Mouse (Mus musculus) ES-Bruce4 (cell line): Measurements from ENCODE around the gene Krt35. TPM values are rescaled to one million over a fixed set of nuclear protein-coding genes. Genes with fewer than 3 reads are reported as not detected.

Source experiments
- H3K27ac ChIP-seq: 2 replicates; pipeline ENCODE4 v1.5.1; 2012; ENCODE audit warnings: low read length, inconsistent platforms; ENCODE audit not compliant: insufficient read depth
- H3K27me3 ChIP-seq: 2 replicates; pipeline ENCODE4 v1.6.1; 2012; ENCODE audit warnings: mild to moderate bottlenecking, low read length, inconsistent platforms; ENCODE audit not compliant: control insufficient read depth, poor library complexity, insufficient read depth, severe bottlenecking
- H3K36me3 ChIP-seq: 2 replicates; pipeline ENCODE4 v1.6.1; 2012; ENCODE audit warnings: inconsistent platforms, mild to moderate bottlenecking, low read length, moderate library complexity; ENCODE audit not compliant: control insufficient read depth, poor library complexity, insufficient read depth, severe bottlenecking
- H3K4me1 ChIP-seq: one replicate; pipeline ENCODE4 v1.8.1; 2011; ENCODE audit warnings: low read length; ENCODE audit not compliant: control insufficient read depth, insufficient read depth
- H3K4me3 ChIP-seq: 2 replicates; pipeline ENCODE4 v1.5.1; 2011; ENCODE audit warnings: low read depth, mild to moderate bottlenecking, low read length
- H3K9ac ChIP-seq: 2 replicates; pipeline ENCODE4 v1.6.1; 2012; ENCODE audit warnings: low read depth, mild to moderate bottlenecking, inconsistent platforms; ENCODE audit not compliant: poor library complexity, severe bottlenecking
- H3K9me3 ChIP-seq: replicated peaks from 2 replicates; pipeline ENCODE4 v1.6.1; 2012; ENCODE audit warnings: mild to moderate bottlenecking, low read length, inconsistent platforms; ENCODE audit not compliant: control insufficient read depth, poor library complexity, insufficient read depth, severe bottlenecking
- CTCF ChIP-seq: IDR thresholded peaks from one replicate; pipeline ENCODE4 v1.8.1; 2011; ENCODE audit warnings: low read depth, low read length
- EP300 ChIP-seq: IDR thresholded peaks from 2 replicates; pipeline ENCODE4 v1.6.1; 2011; ENCODE audit warnings: low read depth, low read length; ENCODE audit not compliant: insufficient read depth
- POLR2A ChIP-seq: IDR thresholded peaks from one replicate; pipeline ENCODE4 v1.8.1; 2011; ENCODE audit warnings: low read length; ENCODE audit not compliant: insufficient read depth
- polyA plus RNA-seq: library from polyadenylated mRNA; stranded (reverse); fragments of >200 nt; gene quantifications from 2 replicates; pipeline ENCODE4 v1.2.4, GENCODE M21; 2011; ENCODE audit warnings: low read depth; ENCODE audit not compliant: missing spikeins, insufficient read depth, insufficient read length

Krt35 gene
- polyA plus RNA-seq, 1 experiment: not detected

DNA sequence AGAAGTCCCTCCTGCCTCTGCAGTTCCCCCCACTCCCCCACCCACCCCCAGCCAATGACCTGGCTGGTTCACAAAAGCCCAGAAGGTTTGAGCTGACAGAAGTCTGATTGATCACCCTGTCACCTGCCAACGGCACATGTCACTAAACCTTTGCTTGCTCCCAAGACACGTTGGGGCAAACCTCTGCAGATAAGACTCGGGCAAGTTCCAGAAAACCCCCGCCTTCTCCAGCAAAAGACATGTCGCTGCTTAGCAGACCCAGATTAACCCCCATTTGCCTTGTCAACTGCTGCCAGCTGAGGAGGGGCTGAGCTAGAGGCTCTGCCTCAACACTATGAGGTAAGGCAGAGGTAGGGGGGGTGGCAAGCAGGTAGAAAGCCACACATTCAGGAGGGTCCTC, 40.5 kb upstream of the Krt35 start:
- H3K36me3 ChIP-seq: no peaks in the 10 kb centered on the region
- no peaks in the 10 kb centered on the region for H3K4me1 ChIP-seq
- H3K9ac ChIP-seq: no peak overlapping the region
- no peaks in the 10 kb centered on the region for H3K9me3 ChIP-seq
- H3K4me3 ChIP-seq: no peak overlapping the region
- no peak overlapping the region for H3K27ac ChIP-seq
- TF ChIP-seq POLR2A (no peak), EP300 (no peak), CTCF (no peak)
- no peaks in the 10 kb centered on the region for H3K27me3 ChIP-seq

DNA sequence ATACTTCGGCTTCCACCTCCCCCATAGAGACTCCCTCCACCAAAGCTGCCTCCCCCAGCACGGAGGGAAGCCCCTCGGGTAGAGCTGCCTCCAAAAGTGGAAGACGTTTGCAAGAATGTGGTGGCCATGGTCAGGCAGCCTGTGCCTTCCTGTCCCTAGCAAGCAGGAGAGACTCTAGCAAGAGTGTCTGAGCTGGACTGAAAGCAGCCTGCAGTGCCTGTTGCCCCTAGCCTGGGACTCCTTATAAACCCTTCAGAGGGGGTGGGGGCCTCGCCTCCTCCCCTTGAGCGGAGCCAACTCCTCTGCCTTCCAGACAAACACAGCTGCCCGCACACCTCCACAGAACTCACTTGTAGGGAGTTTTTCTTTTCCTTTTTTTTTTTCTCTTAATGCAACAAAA, 39.7 kb upstream of the Krt35 start, which contains the start of gene Krt15:
Gene Krt15, minus strand, starts transcription at position 198 of the 400 bp plus-strand sequence.
- no peak within 1 kb of the TSS for H3K27ac ChIP-seq
- no peak within 1 kb of the TSS for H3K4me3 ChIP-seq
- no peaks in the 10 kb centered on the region for H3K4me1 ChIP-seq
- no peaks in the 10 kb centered on the region for H3K27me3 ChIP-seq
- H3K9ac ChIP-seq: no peak within 1 kb of the TSS
- TF ChIP-seq POLR2A: no peak
- TF ChIP-seq CTCF: no peak
- TF ChIP-seq EP300: no peak
- H3K36me3 ChIP-seq: no peaks in the 10 kb centered on the region
- H3K9me3 ChIP-seq: no peaks in the 10 kb centered on the region

DNA sequence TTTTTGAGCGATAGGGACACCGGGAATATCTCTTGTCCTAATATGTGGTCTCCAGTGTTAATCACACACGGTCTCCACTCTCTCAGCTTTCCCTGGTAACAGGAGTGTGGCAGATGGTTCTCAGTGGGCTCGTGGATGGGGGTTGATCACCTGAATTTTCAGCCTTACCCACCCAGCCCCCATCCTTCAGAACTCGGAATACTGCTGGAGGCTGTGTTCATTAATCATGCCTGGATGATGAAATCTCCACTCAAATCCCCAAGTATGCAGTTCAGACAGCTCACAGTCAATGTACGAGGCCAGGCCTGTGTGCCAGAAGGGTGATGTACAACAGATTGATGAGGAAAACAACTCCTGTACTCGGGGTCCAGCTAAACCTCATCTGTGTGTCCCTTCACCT, 28.9 kb upstream of the Krt35 start:
- no peak overlapping the region for H3K4me3 ChIP-seq
- 0 out of 2 replicates have a peak, but pooled peaks cover 4% of the 10 kb centered on the region for H3K9me3 ChIP-seq
- no peaks in the 10 kb centered on the region for H3K27me3 ChIP-seq
- TF ChIP-seq EP300 (no peak), CTCF (no peak), POLR2A (no peak)
- H3K36me3 ChIP-seq: no peaks in the 10 kb centered on the region
- H3K27ac ChIP-seq: no peak overlapping the region
- no peaks in the 10 kb centered on the region for H3K4me1 ChIP-seq
- H3K9ac ChIP-seq: no peak overlapping the region

DNA sequence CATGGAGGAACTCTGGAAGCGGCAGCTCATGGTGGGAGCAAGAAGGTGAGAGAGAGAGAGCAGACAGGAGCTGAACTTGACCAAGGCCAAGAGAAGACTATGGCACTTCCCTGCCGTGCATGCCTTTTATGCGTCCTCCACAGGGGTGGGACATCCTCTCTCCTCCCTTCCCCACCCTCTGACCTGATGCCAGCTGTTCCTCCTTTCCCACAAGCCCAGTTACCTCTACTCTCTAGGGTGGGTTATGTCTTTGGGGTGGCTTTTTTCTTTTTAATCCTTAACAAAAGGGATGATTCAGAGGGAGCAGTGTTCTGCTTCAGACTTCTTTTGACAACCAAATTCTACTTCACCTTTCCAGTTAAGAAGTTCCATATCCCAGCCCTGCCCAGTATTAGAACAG, 25.4 kb upstream of the Krt35 start, which contains the start of gene Krt13:
Gene Krt13, minus strand, starts transcription at position 101 of the 400 bp plus-strand sequence.
- Histone ChIP-seq H3K4me1 (no peaks in the 10 kb centered on the region), H3K9me3 (0 out of 2 replicates have a peak, but pooled peaks cover 4% of the 10 kb centered on the region), H3K4me3 (no peak within 1 kb of the TSS), H3K9ac (no peak within 1 kb of the TSS), H3K27me3 (no peaks in the 10 kb centered on the region), H3K36me3 (no peaks in the 10 kb centered on the region), H3K27ac (no peak within 1 kb of the TSS)
- TF ChIP-seq EP300: no peak
- TF ChIP-seq CTCF: no peak
- TF ChIP-seq POLR2A: no peak

DNA sequence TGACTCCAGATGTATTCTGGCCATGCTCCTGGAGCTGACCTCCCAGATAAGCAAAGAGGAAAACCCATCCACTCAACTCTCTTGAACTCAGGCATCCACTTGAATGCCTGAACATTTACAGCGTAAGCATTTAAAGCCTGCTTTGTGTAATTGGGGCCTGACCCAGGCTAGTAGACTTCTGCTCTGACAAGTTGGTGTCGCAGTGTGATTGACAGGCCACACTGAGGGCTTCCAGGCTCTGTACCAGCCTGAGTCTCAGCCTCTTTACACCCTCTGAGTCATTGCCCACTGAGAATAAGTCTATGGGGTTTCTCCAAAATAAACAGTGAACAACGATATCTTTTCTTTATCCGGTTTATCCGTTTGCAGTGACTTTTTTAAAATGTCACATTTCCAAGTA, 24.3 kb upstream of the Krt35 start:
- H3K4me3 ChIP-seq: no peak overlapping the region
- no peak overlapping the region for H3K9ac ChIP-seq
- 0 out of 2 replicates have a peak, but pooled peaks cover 4% of the 10 kb centered on the region for H3K9me3 ChIP-seq
- TF ChIP-seq POLR2A (no peak), EP300 (no peak), CTCF (no peak)
- no peaks in the 10 kb centered on the region for H3K27me3 ChIP-seq
- no peaks in the 10 kb centered on the region for H3K36me3 ChIP-seq
- H3K27ac ChIP-seq: no peak overlapping the region
- no peaks in the 10 kb centered on the region for H3K4me1 ChIP-seq

DNA sequence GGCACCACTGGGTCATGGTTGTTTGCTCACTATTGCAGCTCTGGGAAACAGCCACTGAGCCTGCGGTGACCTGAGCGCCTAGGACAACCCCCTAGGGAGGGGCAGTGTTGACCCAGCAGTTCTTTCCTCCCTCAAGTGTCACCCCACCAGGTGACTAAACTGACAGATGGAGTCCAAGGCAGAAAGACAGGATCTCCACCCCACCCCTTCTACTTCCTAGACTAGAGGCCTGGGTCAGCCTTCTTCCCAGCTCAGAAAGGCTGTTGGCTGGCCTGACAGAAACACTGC, 17.6 kb upstream of the Krt35 start:
- Histone ChIP-seq H3K9me3 (no peaks in the 10 kb centered on the region), H3K4me1 (no peaks in the 10 kb centered on the region), H3K4me3 (no peak overlapping the region)

More for the DNA sequence above, 17.6 kb upstream of the Krt35 start:
- H3K36me3 ChIP-seq: no peaks in the 10 kb centered on the region
- no peak overlapping the region for H3K9ac ChIP-seq
- TF ChIP-seq CTCF (no peak), POLR2A (no peak), EP300 (no peak)
- no peak overlapping the region for H3K27ac ChIP-seq
- H3K27me3 ChIP-seq: no peaks in the 10 kb centered on the region
